In the genomic region with DNA sequence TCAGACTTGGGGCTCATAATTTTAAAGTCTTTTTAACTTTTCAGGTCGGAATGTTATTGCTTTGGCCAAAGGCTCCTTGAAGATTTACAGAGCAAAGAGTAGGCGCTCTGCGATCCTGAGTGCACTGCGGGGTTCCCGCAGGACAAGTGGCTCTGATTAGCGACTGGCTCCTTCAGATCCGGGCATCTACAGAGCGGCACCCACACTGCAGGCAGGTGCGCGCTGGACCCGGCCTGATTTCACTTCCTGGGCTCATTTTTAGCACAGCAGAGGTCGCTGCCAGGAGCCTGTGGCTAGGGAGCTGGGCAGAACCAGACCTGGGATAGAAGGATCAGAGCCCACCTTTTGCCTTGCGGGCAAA, we compare ENCODE assay signal across 13 mouse cellular contexts.
DNase-seq lines count a peak whose midpoint lies in the region; ATAC-seq lines count a peak whose summit lies in the region.
"Had no signal": no experiment of that assay in that cellular context is flagged by ENCODE, and none has a peak within 500 bp of the region (broad histone marks: within the 10 kb centered on the region; RNA-seq: fewer than 3 reads in every experiment).

No protein-coding gene starts in this region.

- no peak for ATAC-seq in heart, embryonic 13.5 days (ENCODE audit: extremely low read depth, insufficient number of reproducible peaks, low FRiP score, low TSS enrichment)
- ATAC-seq in lung, embryonic 16.5 days (ENCODE audit: low read depth) = no peak
- no peak for ATAC-seq in hindbrain, embryonic 13.5 days (ENCODE audit: low FRiP score)
- no peak for ATAC-seq in neural tube, embryonic 13.5 days (ENCODE audit: low read depth)

- H3K27me3 ChIP-seq in heart, embryonic 13.5 days (replicated peaks) = peaks cover 42% of the 10 kb centered on the region
- H3K27me3 ChIP-seq in lung, embryonic 16.5 days (ENCODE audit: control insufficient read depth, insufficient read depth, low read depth, low read length) = no peaks in the 10 kb centered on the region
- peaks cover 34% of the 10 kb centered on the region for H3K27me3 ChIP-seq in hindbrain, embryonic 13.5 days
- H3K27me3 ChIP-seq in neural tube, embryonic 13.5 days = 0 out of 2 replicates have a peak, but pooled peaks cover 17% of the 10 kb centered on the region

- H3K9ac ChIP-seq in heart, embryonic 13.5 days = no peak overlapping the region
- H3K9ac ChIP-seq in lung, embryonic 16.5 days (ENCODE audit: low read length) = no peak overlapping the region
- no peak overlapping the region for H3K9ac ChIP-seq in hindbrain, embryonic 13.5 days
- no peak overlapping the region for H3K9ac ChIP-seq in neural tube, embryonic 13.5 days
- H3K9ac ChIP-seq: embryonic facial prominence, embryonic 15.5 days had no signal

- no peak for DNase-seq in heart, adult 9 months (ENCODE audit: low spot score in 2 of 2)
- DNase-seq in lung, adult 18-20 months = no peak
- DNase-seq in spleen, postnatal 36 days (ENCODE audit: low spot score in 2 of 2) = no peak
- no peak for DNase-seq in urinary bladder, adult 18-20 months (ENCODE audit: low spot score in 2 of 2)
- DNase-seq: cerebellum, adult 9-11 months; gastrocnemius, adult 2 months; thymus, postnatal 4 days had no signal

- H3K4me2 ChIP-seq in heart, embryonic 13.5 days = peak overlapping the region; percentile 58
- H3K4me2 ChIP-seq in lung, embryonic 16.5 days (ENCODE audit: low read depth, low read length) = peak overlapping the region; percentile 19
- H3K4me2 ChIP-seq in hindbrain, embryonic 13.5 days = 0 out of 2 replicates have a peak overlapping the region, but pooled peaks have one; percentile 15
- H3K4me2 ChIP-seq in neural tube, embryonic 13.5 days = peak overlapping the region; percentile 33
- H3K4me2 ChIP-seq: embryonic facial prominence, embryonic 15.5 days; liver, embryonic 11.5 days had no signal

- 14% methylated on average over 13 of the region's 13 CpGs for whole genome bisulfite sequencing in heart, embryonic 13.5 days
- 14% methylated on average over 13 of the region's 13 CpGs for WGBS in lung, embryonic 16.5 days
- whole genome bisulfite sequencing in hindbrain, embryonic 13.5 days = 19% methylated on average over 13 of the region's 13 CpGs
- WGBS in neural tube, embryonic 13.5 days = 13% methylated on average over 13 of the region's 13 CpGs

- H3K36me3 ChIP-seq in heart, embryonic 13.5 days = no peaks in the 10 kb centered on the region
- H3K36me3 ChIP-seq in lung, embryonic 16.5 days (ENCODE audit: control insufficient read depth, insufficient read depth, low read length) = no peaks in the 10 kb centered on the region
- no peaks in the 10 kb centered on the region for H3K36me3 ChIP-seq in hindbrain, embryonic 13.5 days
- H3K36me3 ChIP-seq in neural tube, embryonic 13.5 days = no peaks in the 10 kb centered on the region
- H3K36me3 ChIP-seq: embryonic facial prominence, embryonic 15.5 days had no signal

- H3K4me3 ChIP-seq in heart, embryonic 13.5 days = peak overlapping the region; percentile 19; the same call in 1 of the 2 replicates
- H3K4me3 ChIP-seq in lung, embryonic 16.5 days (ENCODE audit: low read length) = no peak overlapping the region
- no peak overlapping the region for H3K4me3 ChIP-seq in hindbrain, embryonic 13.5 days
- no peak overlapping the region for H3K4me3 ChIP-seq in neural tube, embryonic 13.5 days
- H3K4me3 ChIP-seq: embryonic facial prominence, embryonic 15.5 days; gastrocnemius, adult 2 months had no signal

- 0 out of 2 replicates have a peak, but pooled peaks cover 4% of the 10 kb centered on the region for H3K9me3 ChIP-seq in heart, embryonic 13.5 days
- no peaks in the 10 kb centered on the region for H3K9me3 ChIP-seq in lung, embryonic 16.5 days (ENCODE audit: control insufficient read depth, low read length)
- no peaks in the 10 kb centered on the region for H3K9me3 ChIP-seq in hindbrain, embryonic 13.5 days
- H3K9me3 ChIP-seq in neural tube, embryonic 13.5 days = no peaks in the 10 kb centered on the region
- H3K9me3 ChIP-seq: embryonic facial prominence, embryonic 15.5 days had no signal

- no peak overlapping the region for H3K27ac ChIP-seq in heart, embryonic 13.5 days (replicated peaks)
- H3K27ac ChIP-seq in lung, embryonic 16.5 days (ENCODE audit: low read length) = no peak overlapping the region
- no peak overlapping the region for H3K27ac ChIP-seq in hindbrain, embryonic 13.5 days
- no peak overlapping the region for H3K27ac ChIP-seq in neural tube, embryonic 13.5 days (replicated peaks)
- H3K27ac ChIP-seq: embryonic facial prominence, embryonic 15.5 days; gastrocnemius, adult 2 months had no signal

- no peaks in the 10 kb centered on the region for H3K4me1 ChIP-seq in heart, embryonic 13.5 days
- H3K4me1 ChIP-seq in lung, embryonic 16.5 days (replicated peaks; ENCODE audit: control insufficient read depth, insufficient read depth, low read length) = no peaks in the 10 kb centered on the region
- peaks cover 8% of the 10 kb centered on the region; the same call in 1 of the 2 replicates for H3K4me1 ChIP-seq in hindbrain, embryonic 13.5 days (replicated peaks)
- peaks cover 9% of the 10 kb centered on the region for H3K4me1 ChIP-seq in neural tube, embryonic 13.5 days (replicated peaks)
- H3K4me1 ChIP-seq: embryonic facial prominence, embryonic 15.5 days had no signal
